Mouse (Mus musculus): ENCODE measurements around the gene Cyp2b9.
"Not testable (repeated sequence)": the region's sequence is repeated elsewhere in the genome, so short reads cannot be mapped to it uniquely, and the experiment has no call there.

The Cyp2b9 gene

GRCm38 (mm10) chr7:26173111-26173510, at the start of gene Cyp2b9:
Cyp2b9 (plus strand) TSS chr7:26173411.
- DNase-seq = not testable (repeated sequence)

- DNase-seq = not testable (repeated sequence)
Observed at GRCm38 (mm10) chr7:26139623-26140022, 33.6 kb upstream of the Cyp2b9 start.

GRCm38 (mm10) chr7:26143657-26144056, 29.6 kb upstream of the Cyp2b9 start:
- not testable (repeated sequence) for DNase-seq

GRCm38 (mm10) chr7:26168765-26169536, 4.3 kb upstream of the Cyp2b9 start:
- not testable (repeated sequence) for DNase-seq

DNA sequence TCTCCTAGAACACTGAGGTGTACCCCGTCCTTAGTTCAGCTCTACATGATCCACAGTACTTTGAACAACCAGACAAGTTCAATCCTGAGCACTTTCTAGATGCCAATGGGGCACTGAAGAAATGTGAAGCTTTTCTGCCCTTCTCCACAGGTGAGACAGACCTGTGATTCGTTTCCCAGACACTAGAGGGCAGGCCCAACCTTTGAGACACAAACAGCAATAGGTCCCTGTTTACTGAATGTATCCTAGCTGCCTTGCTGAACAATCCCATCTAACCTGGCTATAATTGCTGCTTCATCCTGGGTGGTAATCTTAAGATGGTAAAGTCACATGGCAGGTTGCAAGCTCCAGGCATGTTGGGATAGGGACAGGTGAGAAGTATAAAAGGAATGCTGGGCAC, 27.9 kb downstream of the Cyp2b9 start:
- peak; percentile 21 to 44 for DNase-seq

- DNase-seq = not testable (repeated sequence)
Observed at GRCm38 (mm10) chr7:26260034-26260433, 86.8 kb downstream of the Cyp2b9 start, which contains the start of gene Vmn1r184. Vmn1r184 (plus strand) TSS chr7:26260334.

Data from lung, adult 18-20 months (tissue).